Mouse (Mus musculus) G1E-ER4 (cell line): ENCODE measurements around the gene Rnase12. TPM values are rescaled to one million over a fixed set of nuclear protein-coding genes. Genes with fewer than 3 reads are reported as not detected.

ENCODE experiments used
- GATA1 ChIP-seq: IDR thresholded peaks from one replicate; pipeline ENCODE4 v1.8.0; 2012; ENCODE audit warnings: low read length, inconsistent platforms
- polyA plus RNA-seq: library from polyadenylated mRNA; stranded (reverse); fragments of >175 nt; gene quantifications from 2 replicates; pipeline ENCODE4 v1.2.3, GENCODE M21; 2012

The Rnase12 gene
- polyA plus RNA-seq, 1 experiment, result not detected

- TF ChIP-seq GATA1, result no peak
Observed at GRCm38 (mm10) chr14:51088970-51089673, 31.7 kb upstream of the Rnase12 start.

- TF ChIP-seq GATA1, result no peak
Observed at GRCm38 (mm10) chr14:51088166-51088969, 30.9 kb upstream of the Rnase12 start.

DNA sequence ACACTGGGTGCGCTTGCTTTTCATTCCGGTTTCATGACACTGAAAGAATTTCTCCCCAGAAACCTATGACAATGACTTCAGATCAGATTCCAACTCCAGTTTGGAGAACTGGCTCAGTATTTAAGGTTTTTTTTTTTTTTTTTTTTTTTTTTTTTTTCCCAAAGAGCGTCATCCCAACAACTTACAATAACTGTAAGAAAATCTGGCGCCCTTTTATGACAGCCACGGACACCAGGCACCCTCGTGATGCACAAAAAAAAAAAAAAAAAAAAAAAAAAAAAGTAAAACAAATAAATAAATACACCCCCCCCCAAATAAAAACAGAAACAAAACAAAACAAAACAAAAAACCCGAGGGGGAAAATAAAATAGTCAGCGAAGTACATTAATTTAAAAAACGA is 30.3 kb upstream of the Rnase12 start:
- no peak for TF ChIP-seq GATA1

GRCm38 (mm10) chr14:51085911-51086310 is 28.4 kb upstream of the Rnase12 start:
- no peak for TF ChIP-seq GATA1

DNA sequence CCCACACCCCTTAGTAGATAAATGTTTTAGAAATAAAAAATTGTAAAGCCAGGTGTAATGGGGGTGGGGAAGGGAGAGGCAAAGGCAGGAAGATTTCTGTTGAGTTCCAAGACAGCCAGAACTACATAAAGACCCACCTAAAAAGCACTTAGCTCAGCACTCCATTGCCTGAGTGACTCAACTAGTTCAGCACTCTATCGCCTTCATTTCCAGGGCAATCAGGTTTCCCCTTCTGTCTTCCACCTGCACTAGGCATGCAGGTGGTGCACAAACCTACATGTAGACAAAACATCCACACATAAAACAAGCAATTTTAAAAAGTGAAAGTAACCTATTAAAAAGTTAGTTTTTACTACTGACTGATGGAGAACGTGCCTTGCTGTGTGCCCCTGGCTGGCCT is 27.6 kb upstream of the Rnase12 start:
- TF ChIP-seq GATA1, result no peak

DNA sequence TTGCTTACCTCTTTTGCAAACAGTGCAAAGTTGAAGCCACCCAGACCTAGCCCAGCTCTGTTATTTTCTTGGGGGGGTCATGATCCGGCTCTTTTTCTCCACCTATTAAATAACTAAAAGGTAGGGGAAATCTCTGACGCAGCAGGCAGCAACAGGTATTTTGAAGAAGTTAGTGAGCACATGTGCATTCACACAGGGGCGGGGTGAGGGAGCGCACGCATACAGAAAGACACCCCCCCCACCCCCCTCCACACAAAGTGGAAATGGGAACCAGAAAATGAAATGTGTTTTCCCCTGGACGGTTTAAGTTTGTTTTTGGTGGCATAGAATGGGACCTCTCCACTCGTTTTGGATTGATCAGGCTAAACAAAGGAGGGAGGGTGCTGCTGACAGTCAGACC is 26.3 kb upstream of the Rnase12 start:
- TF ChIP-seq GATA1, result no peak

- TF ChIP-seq GATA1, result no peak
Observed at GRCm38 (mm10) chr14:51082599-51083581, 25.4 kb upstream of the Rnase12 start.

DNA sequence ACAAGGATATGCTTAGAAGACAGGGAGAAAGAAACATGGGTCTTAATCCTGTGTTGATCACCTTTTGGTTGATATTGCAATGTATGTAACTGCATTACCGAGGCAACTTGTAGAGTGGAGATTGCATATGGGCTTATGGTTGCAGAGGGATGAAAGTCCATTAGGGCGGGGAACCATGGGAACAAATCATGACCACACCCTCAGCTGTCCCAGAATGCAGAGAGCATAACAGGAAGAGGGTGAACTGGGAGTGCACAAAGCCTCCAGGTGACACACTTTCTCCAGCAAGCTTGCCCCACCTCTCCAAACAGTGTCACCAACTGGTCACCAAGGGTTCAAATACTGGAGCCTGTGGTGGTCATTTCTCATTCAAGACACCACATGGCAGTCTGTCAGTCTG is 23.6 kb upstream of the Rnase12 start:
- TF ChIP-seq GATA1, result no peak

GRCm38 (mm10) chr14:51079180-51079579 is 21.7 kb upstream of the Rnase12 start:
- no peak for TF ChIP-seq GATA1

- no peak for TF ChIP-seq GATA1
Observed at GRCm38 (mm10) chr14:51074335-51074734, 16.9 kb upstream of the Rnase12 start, which contains the start of gene Olfr750. Gene Olfr750 (minus strand): TSS chr14:51074435.

DNA sequence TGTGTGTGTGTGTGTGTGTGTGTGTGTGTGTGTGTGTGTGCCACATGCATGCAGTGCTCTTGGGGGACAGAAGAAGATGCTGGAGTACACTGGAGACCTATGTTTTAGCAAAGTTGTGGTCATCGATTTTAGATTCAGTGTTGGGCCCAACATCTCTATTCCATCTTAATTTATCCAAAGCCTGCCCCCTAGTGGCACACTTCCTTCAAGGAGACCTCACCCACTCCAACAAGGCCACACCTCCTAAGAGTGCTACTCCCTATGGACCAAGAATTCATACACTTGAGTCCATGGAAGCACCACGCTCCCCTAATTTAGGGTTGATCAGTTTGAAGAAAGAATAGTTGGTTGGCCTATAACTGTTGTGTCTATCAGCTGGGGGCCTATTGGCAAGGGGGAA is 12.2 kb upstream of the Rnase12 start:
- TF ChIP-seq GATA1, result no peak

- no peak for TF ChIP-seq GATA1
Observed at GRCm38 (mm10) chr14:51068956-51069355, 11.5 kb upstream of the Rnase12 start.

- no peak for TF ChIP-seq GATA1
Observed at GRCm38 (mm10) chr14:51060761-51061160, 3.3 kb upstream of the Rnase12 start.

DNA sequence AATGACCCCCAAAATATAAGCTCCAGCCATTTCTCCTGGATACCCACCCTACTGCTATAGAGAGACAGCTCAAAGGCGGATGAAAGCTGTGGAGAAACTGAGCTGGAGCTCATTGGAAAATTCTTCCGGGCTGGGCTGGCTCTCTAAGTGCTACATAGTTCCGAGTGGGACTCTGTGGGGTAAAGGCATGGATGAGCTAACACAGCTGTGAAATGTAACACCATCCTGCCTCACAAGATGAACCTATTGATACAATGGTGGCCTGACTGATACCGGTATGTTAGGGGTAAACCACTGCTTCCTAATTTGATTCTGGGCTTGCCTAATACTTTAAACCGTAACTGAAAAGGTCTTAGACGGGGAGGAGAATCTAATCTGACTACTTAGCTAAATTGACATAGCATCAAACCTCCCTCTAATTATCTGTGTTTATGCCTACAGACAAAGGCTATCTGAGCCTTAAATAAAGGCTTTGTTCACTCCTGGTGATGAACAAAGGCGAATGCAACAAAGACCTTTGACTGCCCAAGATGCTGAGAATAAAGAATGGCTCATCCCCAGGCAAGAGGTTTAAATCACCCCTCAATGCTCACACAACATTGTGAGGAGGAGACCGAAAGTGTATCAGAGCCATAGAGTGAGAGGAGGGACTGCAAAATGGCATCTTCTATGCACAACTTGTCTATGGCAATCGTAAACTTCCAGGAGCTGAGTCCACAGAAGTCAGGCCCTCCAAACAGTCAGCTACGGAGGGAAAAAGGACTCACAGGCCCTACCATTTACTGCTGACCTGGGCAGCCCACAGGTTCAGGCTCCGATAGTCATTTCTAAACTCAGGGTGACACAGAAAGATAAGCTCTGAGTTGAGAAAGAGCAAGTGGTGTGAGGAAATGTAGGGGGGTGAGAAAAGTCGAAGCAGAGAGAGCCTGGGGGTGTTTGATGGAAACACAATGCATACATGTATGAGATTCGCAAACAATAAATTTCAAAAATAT is 2.9 kb downstream of the Rnase12 start:
- TF ChIP-seq GATA1, result no peak

DNA sequence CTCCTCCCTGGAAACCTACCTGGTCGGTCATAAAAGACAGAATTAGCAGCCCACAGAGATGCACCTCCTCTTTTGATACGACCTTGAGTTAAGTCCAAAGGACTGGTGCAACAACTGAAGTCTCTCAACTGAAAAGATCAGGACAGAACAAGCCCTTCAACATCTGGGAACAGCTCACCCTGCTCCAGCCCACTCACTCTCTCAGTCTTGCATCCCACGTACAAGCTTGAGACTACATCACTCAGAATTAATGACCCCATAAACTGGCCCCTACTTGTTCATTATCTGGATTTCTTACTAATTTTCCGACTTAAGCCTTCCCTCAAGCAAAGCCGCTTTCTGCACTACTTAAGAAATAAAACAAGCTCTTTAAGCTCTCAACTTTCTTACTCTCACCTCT is 4.3 kb downstream of the Rnase12 start:
- TF ChIP-seq GATA1, result no peak
